Mouse (Mus musculus) limb, embryonic 14.5 days (tissue): ENCODE data around the gene Mta1. TPM values are rescaled to one million over a fixed set of nuclear protein-coding genes. Genes with fewer than 3 reads are reported as not detected.
A peak's percentile ranks its signal among the peaks of the same experiment; 100 is the strongest.

Source experiments
- ATAC-seq: fragments of 200-750 bp; cut with Nextera tagmentation; 2 replicates; pipeline ENCODE4 v1.8.0; 2017; ENCODE audit warnings: low read depth, moderate number of reproducible peaks, moderate TSS enrichment; ENCODE audit not compliant: low FRiP score
- DNase-seq: peaks from one replicate; pipeline ENCODE4 v3.0.0-alpha.2; 2015; ENCODE audit warnings: low spot score
- H3K27ac ChIP-seq: fragments of 300-500 bp; sonication (generic); replicated peaks from 2 replicates; pipeline ENCODE4 v1.5.1; 2014; ENCODE audit warnings: low read depth, mild to moderate bottlenecking, low read length, moderate library complexity, mixed read lengths
- H3K27me3 ChIP-seq: fragments of 300-500 bp; sonication (generic); 2 replicates; pipeline ENCODE4 v1.6.1; 2014; ENCODE audit warnings: low read length, mixed read lengths; ENCODE audit not compliant: control insufficient read depth, insufficient read depth
- H3K36me3 ChIP-seq: fragments of 300-500 bp; sonication (generic); 2 replicates; pipeline ENCODE4 v1.6.1; 2014; ENCODE audit warnings: mild to moderate bottlenecking, low read length, moderate library complexity, mixed read lengths; ENCODE audit not compliant: control insufficient read depth, insufficient read depth
- H3K4me1 ChIP-seq: fragments of 300-500 bp; sonication (generic); 2 replicates; pipeline ENCODE4 v1.6.1; 2014; ENCODE audit warnings: antibody characterized with exemption, low read length, mixed read lengths; ENCODE audit not compliant: control insufficient read depth, insufficient read depth
- H3K4me2 ChIP-seq: fragments of 300-500 bp; sonication (generic); replicated peaks from 2 replicates; pipeline ENCODE4 v1.6.1; 2014; ENCODE audit warnings: low read depth, mild to moderate bottlenecking, low read length, moderate library complexity; ENCODE audit not compliant: severe bottlenecking
- H3K4me3 ChIP-seq: fragments of 300-500 bp; sonication (generic); replicated peaks from 2 replicates; pipeline ENCODE4 v1.5.1; 2014; ENCODE audit warnings: low read length
- H3K9ac ChIP-seq: fragments of 300-500 bp; sonication (generic); 2 replicates; pipeline ENCODE4 v1.6.1; 2014; ENCODE audit warnings: mild to moderate bottlenecking, low read depth, low read length, moderate library complexity; ENCODE audit not compliant: severe bottlenecking
- H3K9me3 ChIP-seq: fragments of 300-500 bp; sonication (generic); 2 replicates; pipeline ENCODE4 v1.6.1; 2016; ENCODE audit warnings: low read length; ENCODE audit not compliant: control insufficient read depth
- POLR2A ChIP-seq: fragments of 200-500 bp; IDR thresholded peaks from 2 replicates; pipeline ENCODE4 v1.8.0; 2012; ENCODE audit warnings: inconsistent platforms, mild to moderate bottlenecking, moderate library complexity, borderline replicate concordance; ENCODE audit not compliant: insufficient read depth, insufficient read length; ENCODE audit errors: extremely low read depth
- WGBS: fragments of 180-500 bp; shearing (Covaris S2); extraction: QIAGEN DNeasy Blood & Tissue Kit; methylation state at CpG from one replicate; pipeline ENCODE4 v1.1.7; 2014; 5-methylcytosine and 5-hydroxymethylcytosine counted together
- polyA plus RNA-seq, 2 experiments: library from polyadenylated mRNA; depleted of rRNA in 1 of 2; stranded (reverse) in 1 of 2; unstranded in 1 of 2; fragments of >200 nt; fragmentation: Nextera tagmentation in 1 of 2; extraction: Ambion mirVana in 1 of 2; gene quantifications; 2 replicates each; pipeline versions ENCODE4 v1.2.1 to v1.2.3; 2012 to 2014

Mta1 gene
- polyA plus RNA-seq, 2 experiments: 21.1 to 126 TPM

GRCm38 (mm10) chr12:113098530-113099151 lies 563 bp downstream of the Mta1 start:
- peak overlapping the region; percentile 86 for H3K27ac ChIP-seq
- H3K36me3 ChIP-seq: 0 out of 2 replicates have a peak, but pooled peaks cover 7% of the 10 kb centered on the region
- peaks cover 26% of the 10 kb centered on the region for H3K4me1 ChIP-seq
- peak overlapping the region; percentile 99 for H3K9ac ChIP-seq
- ATAC-seq (no peak), DNase-seq (no peak)
- H3K4me2 ChIP-seq: peak overlapping the region; percentile 94
- H3K4me3 ChIP-seq: peak overlapping the region; percentile 98
- H3K9me3 ChIP-seq: no peaks in the 10 kb centered on the region
- no peaks in the 10 kb centered on the region for H3K27me3 ChIP-seq
- TF ChIP-seq POLR2A: no peak
- 0% methylated on average over 33 of the region's 60 CpGs for WGBS

GRCm38 (mm10) chr12:113099470-113100237 lies 1.6 kb downstream of the Mta1 start:
- no peak for ATAC-seq
- Histone ChIP-seq H3K27ac (0 out of 2 replicates have a peak overlapping the region, but pooled peaks have one; percentile 86), H3K27me3 (no peaks in the 10 kb centered on the region), H3K4me1 (peaks cover 26% of the 10 kb centered on the region), H3K9me3 (no peaks in the 10 kb centered on the region), H3K9ac (peak overlapping the region; percentile 99), H3K36me3 (0 out of 2 replicates have a peak, but pooled peaks cover 7% of the 10 kb centered on the region), H3K4me3 (peak overlapping the region; percentile 98), H3K4me2 (peak overlapping the region; percentile 94)
- 32% methylated on average over 6 of the region's 6 CpGs for WGBS
- DNase-seq: no peak
- TF ChIP-seq POLR2A: no peak

GRCm38 (mm10) chr12:113100448-113101076 lies 2.5 kb downstream of the Mta1 start:
- peaks cover 11% of the 10 kb centered on the region; the same call in 1 of the 2 replicates for H3K36me3 ChIP-seq
- H3K9ac ChIP-seq: peak overlapping the region; percentile 16; the same call in 1 of the 2 replicates
- DNase-seq: no peak
- H3K4me3 ChIP-seq: no peak overlapping the region
- 60% methylated on average over 3 of the region's 5 CpGs for WGBS
- H3K4me1 ChIP-seq: peaks cover 26% of the 10 kb centered on the region
- no peaks in the 10 kb centered on the region for H3K9me3 ChIP-seq
- no peak overlapping the region for H3K27ac ChIP-seq
- ATAC-seq: no peak
- no peaks in the 10 kb centered on the region for H3K27me3 ChIP-seq
- no peak overlapping the region for H3K4me2 ChIP-seq
- TF ChIP-seq POLR2A: no peak

- no peak for ATAC-seq
- 78% methylated on average over 9 of the region's 9 CpGs for WGBS
- no peak for DNase-seq
- Histone ChIP-seq H3K4me3 (no peak overlapping the region), H3K36me3 (peaks cover 14% of the 10 kb centered on the region; the same call in 1 of the 2 replicates), H3K4me2 (no peak overlapping the region), H3K27ac (no peak overlapping the region), H3K9ac (no peak overlapping the region), H3K4me1 (peaks cover 29% of the 10 kb centered on the region), H3K9me3 (no peaks in the 10 kb centered on the region), H3K27me3 (no peaks in the 10 kb centered on the region)
- no peak for TF ChIP-seq POLR2A
These were observed 3.3 kb downstream of the Mta1 start for GRCm38 (mm10) chr12:113101251-113101960.

- no peak; the same call in 1 of the 2 replicates for ATAC-seq
- Histone ChIP-seq H3K4me2 (no peak overlapping the region), H3K9ac (no peak overlapping the region), H3K27ac (no peak overlapping the region), H3K4me3 (no peak overlapping the region), H3K9me3 (no peaks in the 10 kb centered on the region), H3K36me3 (peaks cover 14% of the 10 kb centered on the region; the same call in 1 of the 2 replicates), H3K4me1 (peaks cover 24% of the 10 kb centered on the region), H3K27me3 (no peaks in the 10 kb centered on the region)
- no peak for DNase-seq
- WGBS: 68% methylated on average over 6 of the region's 6 CpGs
- TF ChIP-seq POLR2A: no peak
These were observed 4.4 kb downstream of the Mta1 start for GRCm38 (mm10) chr12:113102461-113102860.
